Mouse (Mus musculus) stomach, embryonic 15.5 days (tissue): ENCODE measurements around the gene Pcsk5. TPM values are rescaled to one million over a fixed set of nuclear protein-coding genes. Genes with fewer than 3 reads are reported as not detected.

Experiments
- ATAC-seq: fragments of 200-750 bp; cut with Nextera tagmentation; 2 replicates; pipeline ENCODE4 v1.8.0; 2017; ENCODE audit warnings: low read depth, moderate number of reproducible peaks, moderate TSS enrichment; ENCODE audit not compliant: insufficient read depth, low FRiP score
- H3K27ac ChIP-seq: fragments of 300-500 bp; sonication (generic); 2 replicates; pipeline ENCODE4 v1.5.1; 2015; ENCODE audit warnings: mild to moderate bottlenecking, inconsistent platforms
- H3K27me3 ChIP-seq: fragments of 300-500 bp; sonication (generic); replicated peaks from 2 replicates; pipeline ENCODE4 v1.6.1; 2015; ENCODE audit warnings: inconsistent platforms
- H3K36me3 ChIP-seq: fragments of 300-500 bp; sonication (generic); 2 replicates; pipeline ENCODE4 v1.6.1; 2015; ENCODE audit warnings: inconsistent platforms
- H3K4me1 ChIP-seq: fragments of 300-500 bp; sonication (generic); 2 replicates; pipeline ENCODE4 v1.6.1; 2015; ENCODE audit warnings: inconsistent platforms
- H3K4me2 ChIP-seq: fragments of 300-500 bp; sonication (generic); 2 replicates; pipeline ENCODE4 v1.6.1; 2015; ENCODE audit warnings: mild to moderate bottlenecking, inconsistent platforms
- H3K4me3 ChIP-seq: fragments of 300-500 bp; sonication (generic); replicated peaks from 2 replicates; pipeline ENCODE4 v1.5.1; 2015; ENCODE audit warnings: inconsistent platforms
- H3K9ac ChIP-seq: fragments of 300-500 bp; sonication (generic); 2 replicates; pipeline ENCODE4 v1.6.1; 2015; ENCODE audit warnings: inconsistent platforms
- H3K9me3 ChIP-seq: fragments of 300-500 bp; sonication (generic); 2 replicates; pipeline ENCODE4 v1.6.1; 2016; ENCODE audit warnings: inconsistent platforms
- WGBS: fragments of 180-500 bp; shearing (Covaris S2); methylation state at CpG from one replicate; pipeline ENCODE4 v1.1.7; 2015; 5-methylcytosine and 5-hydroxymethylcytosine counted together
- polyA plus RNA-seq: library from polyadenylated mRNA; unstranded; fragments of >200 nt; fragmentation: Nextera tagmentation; extraction: Ambion mirVana; gene quantifications from 2 replicates; pipeline ENCODE4 v1.2.1, GENCODE M21; 2015

Gene Pcsk5
- polyA plus RNA-seq, 1 experiment from 2014 or later = 18.0 TPM

DNA sequence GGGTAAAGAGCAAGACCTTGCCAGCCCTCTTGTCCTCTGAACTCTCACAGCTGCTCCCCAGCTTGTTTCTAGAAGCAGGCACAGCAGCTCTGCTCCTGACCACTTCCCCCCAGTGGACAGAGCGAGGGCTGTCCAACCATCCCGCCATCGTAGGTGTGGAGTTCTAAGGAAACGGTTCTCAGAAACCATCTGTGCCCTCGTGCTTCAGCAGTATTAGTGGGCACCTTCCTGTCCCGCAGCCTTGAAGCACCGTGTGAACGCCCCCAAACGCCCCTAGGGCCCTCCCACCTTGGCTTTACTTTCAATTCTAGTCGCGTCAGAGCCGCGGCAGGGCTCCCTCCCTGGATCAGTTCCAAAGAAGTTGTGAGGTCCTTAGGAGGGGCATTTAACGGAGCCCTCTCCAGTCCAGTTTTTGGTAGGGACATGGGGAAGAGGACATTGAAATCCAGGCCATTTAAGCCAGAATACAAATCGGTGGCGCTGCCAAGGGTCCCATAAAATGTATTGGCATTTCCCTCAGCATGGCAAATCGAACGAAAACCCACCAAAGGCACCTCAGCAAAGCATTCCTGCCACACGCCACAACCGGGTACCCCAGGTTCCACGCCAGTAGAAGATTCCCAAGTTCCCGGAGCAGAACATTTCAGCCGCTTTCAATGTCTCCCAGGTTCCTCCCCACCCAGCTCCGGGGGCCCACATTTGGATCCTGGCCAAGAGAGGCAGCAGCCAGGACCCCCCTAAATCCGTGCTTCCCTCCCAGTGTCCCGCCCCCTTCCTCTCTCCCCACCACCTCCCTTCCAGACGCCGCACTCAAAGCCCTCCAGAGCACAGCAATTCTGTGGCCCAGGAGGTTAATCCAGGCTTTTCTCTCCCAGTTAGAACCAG lies 1.5 kb downstream of the Pcsk5 start:
- WGBS = 1% methylated on average over 28 of the region's 28 CpGs
- Histone ChIP-seq H3K27me3 (no peaks in the 10 kb centered on the region), H3K27ac (peak overlapping the region; percentile 31; the same call in 1 of the 2 replicates), H3K4me2 (peak overlapping the region; percentile 95), H3K4me3 (peak overlapping the region; percentile 74), H3K9ac (peak overlapping the region; percentile 66), H3K36me3 (no peaks in the 10 kb centered on the region), H3K9me3 (no peaks in the 10 kb centered on the region), H3K4me1 (peaks cover 19% of the 10 kb centered on the region; the same call in 1 of the 2 replicates)
- no peak for ATAC-seq

DNA sequence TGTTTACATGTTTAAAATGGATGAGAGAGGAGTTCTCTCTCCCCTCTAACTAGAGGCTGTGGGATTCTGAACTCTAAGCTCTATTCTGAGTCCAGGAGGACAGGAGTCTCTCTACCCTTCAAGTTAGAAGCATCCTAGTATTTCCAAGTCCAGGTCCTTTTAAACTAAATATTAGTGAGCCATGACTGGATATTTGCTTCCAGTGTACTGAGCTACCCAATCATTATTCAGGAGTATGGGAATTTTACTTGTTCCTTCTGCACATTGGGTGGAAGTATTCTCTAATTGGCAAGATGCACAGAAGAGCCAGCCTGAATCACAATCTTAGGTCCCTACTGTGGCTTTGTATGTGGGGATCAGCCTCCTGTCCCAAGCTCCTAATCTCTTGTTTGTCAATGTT lies 2.5 kb downstream of the Pcsk5 start:
- ATAC-seq = no peak
- Histone ChIP-seq H3K36me3 (no peaks in the 10 kb centered on the region), H3K9ac (no peak overlapping the region), H3K27ac (no peak overlapping the region), H3K9me3 (no peaks in the 10 kb centered on the region), H3K4me1 (peaks cover 19% of the 10 kb centered on the region; the same call in 1 of the 2 replicates), H3K27me3 (no peaks in the 10 kb centered on the region), H3K4me2 (peak overlapping the region; percentile 95; the same call in 1 of the 2 replicates), H3K4me3 (no peak overlapping the region)

DNA sequence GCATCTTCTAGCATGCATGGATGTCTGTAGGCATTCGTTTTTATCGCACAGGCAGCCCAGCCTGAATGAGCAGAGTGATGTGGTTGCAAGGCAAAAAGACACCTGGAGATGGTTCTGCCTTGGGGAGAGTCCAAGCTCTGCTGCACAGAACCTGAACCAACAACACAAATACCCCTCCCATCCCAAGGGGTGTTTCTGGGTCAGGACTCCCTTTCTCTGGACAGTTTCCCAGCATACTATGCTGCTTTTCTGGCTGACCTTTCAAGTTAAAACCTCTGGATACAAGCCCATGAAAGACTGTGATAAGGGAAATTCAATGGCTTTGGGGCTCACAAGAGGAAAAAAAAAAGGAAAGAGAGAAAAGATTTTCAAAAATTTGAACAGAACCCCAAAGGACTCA lies 6.1 kb downstream of the Pcsk5 start:
- Histone ChIP-seq H3K9ac (no peak overlapping the region), H3K9me3 (no peaks in the 10 kb centered on the region), H3K27me3 (no peaks in the 10 kb centered on the region), H3K4me3 (no peak overlapping the region), H3K36me3 (no peaks in the 10 kb centered on the region), H3K4me2 (no peak overlapping the region), H3K27ac (no peak overlapping the region), H3K4me1 (peaks cover 11% of the 10 kb centered on the region; the same call in 1 of the 2 replicates)
- ATAC-seq = no peak
- 92% methylated on average over 2 of the region's 2 CpGs for WGBS

DNA sequence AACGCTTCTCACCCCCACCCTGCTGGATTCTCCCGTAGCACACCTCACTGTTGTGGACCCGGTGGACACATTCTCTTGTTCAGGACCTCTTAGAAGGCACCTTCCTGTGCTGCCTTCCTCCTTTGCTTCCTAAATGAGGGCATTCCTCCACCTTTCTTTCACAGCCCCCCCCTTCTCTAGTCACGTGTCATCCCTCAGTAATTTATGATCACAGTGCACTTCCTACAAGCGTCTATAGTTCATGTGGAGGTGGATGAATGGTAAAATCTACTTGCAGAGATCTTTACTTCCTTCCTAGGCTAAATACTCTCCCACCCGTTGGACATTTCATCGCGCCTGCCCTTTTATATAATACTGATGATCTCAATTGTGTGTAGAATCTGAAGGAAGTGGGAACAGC lies 9.0 kb downstream of the Pcsk5 start:
- no peaks in the 10 kb centered on the region for H3K36me3 ChIP-seq
- 70% methylated on average over 8 of the region's 8 CpGs for WGBS

DNA sequence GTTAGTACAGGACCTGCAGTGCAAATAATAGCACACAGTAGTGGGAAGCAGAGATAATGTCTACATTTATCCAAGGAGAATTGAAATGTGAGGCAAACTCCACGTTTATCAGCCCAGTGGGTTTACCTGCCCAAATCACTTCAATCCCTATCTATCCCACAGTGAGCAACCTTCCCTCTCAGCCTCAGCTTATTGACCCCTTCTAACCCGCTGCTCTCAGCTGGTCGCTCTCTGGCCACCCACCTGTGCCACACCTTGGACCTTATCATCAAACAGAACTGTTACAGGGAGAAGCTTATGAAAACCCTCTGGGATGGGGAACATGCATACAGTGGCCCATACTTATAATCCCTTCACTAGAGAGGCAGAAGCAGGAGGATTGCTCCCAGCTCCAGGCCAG lies 10.7 kb downstream of the Pcsk5 start:
- Histone ChIP-seq H3K4me2 (no peak overlapping the region), H3K27ac (no peak overlapping the region), H3K27me3 (no peaks in the 10 kb centered on the region), H3K4me3 (no peak overlapping the region), H3K4me1 (no peaks in the 10 kb centered on the region), H3K9ac (no peak overlapping the region), H3K36me3 (no peaks in the 10 kb centered on the region), H3K9me3 (no peaks in the 10 kb centered on the region)
- 60% methylated on average over 3 of the region's 3 CpGs for WGBS
- ATAC-seq = peak; percentile 68; the same call in 1 of the 2 replicates

More for the DNA sequence above, 9.0 kb downstream of the Pcsk5 start:
- Histone ChIP-seq H3K4me3 (no peak overlapping the region), H3K27ac (no peak overlapping the region), H3K4me1 (no peaks in the 10 kb centered on the region), H3K9ac (no peak overlapping the region), H3K9me3 (no peaks in the 10 kb centered on the region), H3K27me3 (no peaks in the 10 kb centered on the region), H3K4me2 (no peak overlapping the region)
- ATAC-seq = no peak

DNA sequence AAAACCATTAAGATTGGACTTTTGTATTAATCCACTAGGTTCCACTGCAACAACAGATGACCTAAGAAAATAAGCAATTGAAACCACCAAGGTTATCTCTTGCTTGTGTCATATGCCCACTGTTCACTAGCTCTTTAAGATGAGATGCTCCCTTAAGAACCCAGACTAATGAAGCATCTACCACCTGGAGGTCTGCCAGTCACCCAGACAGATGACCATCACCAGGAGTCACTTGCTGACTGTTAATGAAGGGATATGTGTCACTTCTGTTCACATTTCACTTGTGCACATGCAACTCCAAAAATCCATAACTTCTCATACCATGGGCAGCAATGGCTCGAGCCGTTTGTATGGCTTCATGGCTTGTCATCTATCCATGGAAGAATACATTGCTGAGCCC lies 17.4 kb downstream of the Pcsk5 start:
- Histone ChIP-seq H3K9me3 (no peaks in the 10 kb centered on the region), H3K4me1 (no peaks in the 10 kb centered on the region), H3K4me2 (no peak overlapping the region), H3K36me3 (no peaks in the 10 kb centered on the region), H3K4me3 (no peak overlapping the region), H3K27ac (no peak overlapping the region), H3K9ac (no peak overlapping the region), H3K27me3 (no peaks in the 10 kb centered on the region)
- ATAC-seq = no peak
- WGBS = 84% methylated on average over 2 of the region's 2 CpGs

DNA sequence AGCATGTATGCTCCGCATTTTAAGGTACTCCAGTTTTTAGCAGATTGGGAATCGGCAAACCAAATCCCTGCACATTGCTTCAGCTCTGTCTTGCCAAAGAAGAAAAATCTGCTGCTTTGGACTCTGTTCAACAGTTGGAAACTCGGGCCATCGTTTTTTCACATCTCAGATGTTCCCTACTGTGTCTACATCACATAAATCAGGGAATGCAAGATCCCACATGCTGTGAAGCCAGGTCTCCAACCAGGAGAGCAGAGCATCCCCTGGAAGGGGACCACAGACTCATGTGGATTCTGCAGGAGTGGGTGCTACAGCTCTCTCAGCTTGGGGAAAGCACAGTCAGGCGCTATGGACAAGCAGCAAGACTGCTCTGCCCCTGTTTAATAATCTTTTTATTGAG lies 18.4 kb downstream of the Pcsk5 start:
- no peak for ATAC-seq
- no peak overlapping the region for H3K4me3 ChIP-seq
- H3K4me2 ChIP-seq = no peak overlapping the region
- H3K27me3 ChIP-seq = no peaks in the 10 kb centered on the region
- no peak overlapping the region for H3K9ac ChIP-seq
- no peaks in the 10 kb centered on the region for H3K36me3 ChIP-seq
- no peaks in the 10 kb centered on the region for H3K4me1 ChIP-seq
- H3K27ac ChIP-seq = no peak overlapping the region
- no peaks in the 10 kb centered on the region for H3K9me3 ChIP-seq
- 59% methylated on average over 5 of the region's 5 CpGs for WGBS

DNA sequence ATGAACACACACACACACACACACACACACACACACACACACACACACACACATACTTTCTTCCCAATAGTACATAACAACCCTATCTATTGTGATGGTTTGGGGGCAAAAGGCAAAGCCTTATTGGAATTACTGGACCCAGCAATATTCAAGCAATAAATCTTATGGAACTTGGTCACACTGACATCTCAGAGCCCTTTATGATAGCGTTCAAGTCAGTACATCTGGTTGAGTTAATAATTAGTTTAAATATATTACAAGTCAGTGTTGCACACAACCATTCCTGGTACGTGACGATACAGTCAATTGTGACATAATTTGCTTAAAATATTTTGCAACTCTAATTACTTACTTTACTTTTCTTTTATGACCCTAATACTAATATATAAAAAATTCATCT lies 22.4 kb downstream of the Pcsk5 start:
- no peak overlapping the region for H3K9ac ChIP-seq
- 76% methylated on average over 3 of the region's 3 CpGs for WGBS
- H3K4me2 ChIP-seq = no peak overlapping the region
- no peaks in the 10 kb centered on the region for H3K27me3 ChIP-seq
- no peak for ATAC-seq
- H3K9me3 ChIP-seq = no peaks in the 10 kb centered on the region
- H3K4me1 ChIP-seq = no peaks in the 10 kb centered on the region
- H3K36me3 ChIP-seq = no peaks in the 10 kb centered on the region
- no peak overlapping the region for H3K27ac ChIP-seq
- H3K4me3 ChIP-seq = no peak overlapping the region

DNA sequence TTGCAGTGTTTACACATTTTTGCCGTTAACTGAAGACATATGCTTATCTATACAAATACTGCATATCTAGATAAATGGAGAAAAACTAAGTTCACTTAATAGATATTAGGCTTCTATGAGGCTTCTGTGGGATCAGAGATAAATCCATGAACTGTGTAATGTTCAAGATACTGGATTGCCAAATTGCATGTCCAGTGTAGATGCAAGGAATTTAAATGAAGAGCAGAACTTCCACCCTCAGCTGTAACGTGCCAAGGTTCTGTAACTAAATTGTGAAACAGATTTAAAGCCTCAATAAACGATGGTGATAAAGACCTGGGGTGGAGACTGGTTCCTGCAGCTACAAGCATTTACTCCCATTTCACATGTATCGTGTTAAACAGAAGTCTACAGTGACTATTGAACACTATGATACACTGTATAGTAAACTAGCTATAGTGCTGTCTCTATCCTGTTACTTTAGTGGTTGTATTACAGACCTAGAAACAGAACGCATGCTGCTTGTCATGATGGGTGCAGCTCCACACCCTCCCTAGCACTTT lies 23.9 kb downstream of the Pcsk5 start:
- ATAC-seq = peak; percentile 39; the same call in 1 of the 2 replicates
- 32% methylated on average over 5 of the region's 5 CpGs for WGBS
- no peaks in the 10 kb centered on the region for H3K36me3 ChIP-seq
- no peak overlapping the region for H3K9ac ChIP-seq
- H3K27ac ChIP-seq = no peak overlapping the region
- no peaks in the 10 kb centered on the region for H3K27me3 ChIP-seq
- no peak overlapping the region for H3K4me3 ChIP-seq
- H3K4me2 ChIP-seq = no peak overlapping the region
- H3K9me3 ChIP-seq = no peaks in the 10 kb centered on the region
- H3K4me1 ChIP-seq = no peaks in the 10 kb centered on the region

DNA sequence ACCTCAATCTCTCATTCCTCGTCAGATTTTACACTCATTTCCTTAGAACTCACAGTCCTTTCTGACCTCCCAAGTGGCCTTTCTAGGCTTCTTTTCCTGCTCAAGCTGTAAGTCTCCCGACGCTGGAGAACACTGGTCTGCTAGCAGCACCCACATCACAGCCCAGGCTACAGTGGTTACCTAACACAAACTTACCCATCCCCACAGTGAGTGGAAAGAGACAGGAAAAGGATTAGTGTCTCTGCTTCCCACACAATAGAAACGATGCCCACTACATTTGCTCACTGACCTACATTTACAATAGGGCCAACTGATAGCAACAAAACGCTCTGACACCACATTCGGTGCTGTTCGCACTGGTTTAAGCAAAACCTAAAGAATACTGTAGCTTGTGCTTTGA lies 24.8 kb downstream of the Pcsk5 start:
- H3K9ac ChIP-seq = no peak overlapping the region
- no peak for ATAC-seq
- no peak overlapping the region for H3K4me3 ChIP-seq
- WGBS = 45% methylated on average over 7 of the region's 7 CpGs
- H3K27me3 ChIP-seq = no peaks in the 10 kb centered on the region
- no peak overlapping the region for H3K4me2 ChIP-seq
- no peak overlapping the region for H3K27ac ChIP-seq
- no peaks in the 10 kb centered on the region for H3K4me1 ChIP-seq
- no peaks in the 10 kb centered on the region for H3K36me3 ChIP-seq
- no peaks in the 10 kb centered on the region for H3K9me3 ChIP-seq

DNA sequence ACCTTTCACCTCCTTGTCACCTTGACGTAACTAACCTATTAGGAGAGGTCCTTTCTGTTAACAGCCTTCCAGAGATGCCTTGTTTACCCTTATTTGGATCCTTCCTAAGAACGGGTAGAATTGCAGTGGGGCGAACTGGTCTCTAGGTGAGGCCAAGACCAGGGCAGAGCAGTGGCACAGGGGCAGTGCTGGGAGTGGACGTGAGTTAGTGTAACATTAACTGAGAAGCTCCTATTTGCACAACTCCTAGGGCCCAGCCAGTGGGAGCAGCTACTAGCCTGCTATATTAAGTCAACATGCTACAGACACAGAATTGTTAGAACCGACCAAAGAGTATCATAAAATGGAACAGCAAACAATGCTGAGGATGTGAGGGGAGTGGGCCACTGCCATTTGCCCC lies 30.8 kb downstream of the Pcsk5 start:
- Histone ChIP-seq H3K4me1 (no peaks in the 10 kb centered on the region), H3K4me3 (no peak overlapping the region), H3K9me3 (no peaks in the 10 kb centered on the region), H3K9ac (no peak overlapping the region), H3K4me2 (no peak overlapping the region), H3K36me3 (no peaks in the 10 kb centered on the region), H3K27ac (no peak overlapping the region), H3K27me3 (no peaks in the 10 kb centered on the region)
- 62% methylated on average over 5 of the region's 5 CpGs for WGBS
- peak; percentile 53; the same call in 1 of the 2 replicates for ATAC-seq

DNA sequence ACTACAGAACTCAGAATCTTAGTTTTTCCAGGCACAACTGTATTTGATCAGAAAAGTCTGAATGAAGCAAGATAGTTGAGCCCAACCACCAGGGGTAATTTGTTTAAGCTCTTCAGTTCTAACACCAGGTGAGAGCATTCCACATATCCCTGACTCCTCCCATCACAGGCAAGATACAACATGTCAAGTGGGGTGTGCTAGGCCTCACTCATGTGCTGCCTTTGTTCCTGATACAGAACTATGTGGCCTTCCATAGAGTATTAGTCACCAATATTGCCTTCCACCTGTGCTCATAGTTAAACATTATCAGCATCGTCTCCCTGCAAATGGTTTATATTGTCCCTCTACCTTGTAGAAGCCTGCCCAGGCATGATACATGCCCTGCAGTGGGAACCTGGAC lies 36.6 kb downstream of the Pcsk5 start:
- Histone ChIP-seq H3K4me3 (no peak overlapping the region), H3K9ac (no peak overlapping the region), H3K36me3 (no peaks in the 10 kb centered on the region), H3K9me3 (no peaks in the 10 kb centered on the region), H3K27me3 (no peaks in the 10 kb centered on the region), H3K27ac (no peak overlapping the region), H3K4me1 (peaks cover 3% of the 10 kb centered on the region; the same call in 1 of the 2 replicates), H3K4me2 (no peak overlapping the region)
- WGBS = 72% methylated on average over 1 of the region's 1 CpGs
- peak; percentile 76 for ATAC-seq
